ENCODE assay signal across 15 mouse cellular contexts in the genomic region with DNA sequence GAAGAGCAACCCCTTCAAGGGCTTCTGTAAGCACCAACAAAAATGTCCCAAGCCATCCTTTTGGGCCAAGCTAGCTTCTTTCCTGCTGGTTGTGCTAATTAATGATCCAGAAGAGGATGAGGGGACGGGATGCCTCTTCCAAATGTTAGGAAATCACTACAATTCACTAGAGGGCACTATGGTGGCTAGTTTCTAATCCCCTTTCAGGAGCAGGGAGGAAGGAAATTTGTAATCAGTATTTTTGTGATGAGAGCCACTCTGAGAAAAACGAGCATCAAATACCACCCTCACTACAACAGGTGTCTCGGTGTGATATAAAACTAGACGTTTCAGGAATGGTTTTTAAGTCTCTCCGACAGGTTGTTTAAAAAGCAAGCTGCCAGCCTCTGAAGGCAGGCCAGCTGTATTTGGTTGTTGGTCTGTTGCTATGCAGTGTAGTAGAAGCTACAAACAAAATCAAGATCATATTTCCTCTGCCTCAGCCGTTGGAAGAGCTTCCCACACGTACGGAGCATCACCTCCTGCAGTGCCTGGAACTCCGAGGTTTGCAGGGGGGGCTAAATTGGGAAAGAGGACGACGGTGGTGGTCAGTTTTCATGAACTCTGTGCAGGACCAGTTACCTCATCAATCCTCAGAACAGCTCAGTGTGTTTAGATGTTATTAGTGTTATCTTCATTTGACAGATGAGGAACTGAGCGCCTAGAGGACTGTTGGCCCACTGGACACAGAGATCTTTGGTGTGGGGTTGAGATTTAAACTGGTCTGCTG. TPM values are rescaled to one million over a fixed set of nuclear protein-coding genes. Genes with fewer than 3 reads are reported as not detected.
DNase-seq lines count a peak whose midpoint lies in the region; ATAC-seq and TF ChIP-seq lines count a peak whose summit lies in the region.
"Had no signal": no experiment of that assay in that cellular context is flagged by ENCODE, and none has a peak within 500 bp of the region (broad histone marks: within the 10 kb centered on the region; RNA-seq: fewer than 3 reads in every experiment).

No protein-coding gene starts in this region.

- H3K36me3 ChIP-seq in forebrain, postnatal 0 days (ENCODE audit: insufficient read depth): no peaks in the 10 kb centered on the region
- no peaks in the 10 kb centered on the region for H3K36me3 ChIP-seq in forebrain, embryonic 12.5 days (replicated peaks)
- H3K36me3 ChIP-seq in lung, embryonic 15.5 days: no peaks in the 10 kb centered on the region
- H3K36me3 ChIP-seq in hindbrain, embryonic 12.5 days: no peaks in the 10 kb centered on the region
- H3K36me3 ChIP-seq: liver, embryonic 15.5 days; stomach, embryonic 15.5 days had no signal

- H3K27ac ChIP-seq in forebrain, postnatal 0 days (ENCODE audit: low read depth, low read length): no peak overlapping the region
- no peak overlapping the region for H3K27ac ChIP-seq in forebrain, embryonic 12.5 days
- 0 out of 2 replicates have a peak overlapping the region, but pooled peaks have one; percentile 10 for H3K27ac ChIP-seq in layer of hippocampus, adult 2 months
- H3K27ac ChIP-seq in lung, embryonic 15.5 days: peak overlapping the region; percentile 58
- no peak overlapping the region for H3K27ac ChIP-seq in cerebellum, adult 2 months (ENCODE audit: insufficient read depth, low read length)
- H3K27ac ChIP-seq in hindbrain, embryonic 12.5 days: no peak overlapping the region
- H3K27ac ChIP-seq: liver, embryonic 15.5 days; stomach, embryonic 15.5 days had no signal

- no peaks in the 10 kb centered on the region for H3K4me1 ChIP-seq in forebrain, postnatal 0 days (ENCODE audit: insufficient read depth)
- no peaks in the 10 kb centered on the region for H3K4me1 ChIP-seq in forebrain, embryonic 12.5 days
- peaks cover 10% of the 10 kb centered on the region; the same call in 1 of the 2 replicates for H3K4me1 ChIP-seq in lung, embryonic 15.5 days
- no peaks in the 10 kb centered on the region for H3K4me1 ChIP-seq in cerebellum, adult 2 months (ENCODE audit: control insufficient read depth, insufficient read depth, low read length)
- H3K4me1 ChIP-seq in hindbrain, embryonic 12.5 days: 0 out of 2 replicates have a peak, but pooled peaks cover 3% of the 10 kb centered on the region
- H3K4me1 ChIP-seq: liver, embryonic 15.5 days; stomach, embryonic 15.5 days had no signal

- TF ChIP-seq CTCF in forebrain, postnatal 0 days (IDR thresholded peaks at IDR 0.05; ENCODE audit: low read depth): peak; percentile 27
- TF ChIP-seq CTCF in layer of hippocampus, adult 2 months (conservative IDR thresholded peaks at IDR 0.05): peak; percentile 70
- peak; percentile 45 for TF ChIP-seq CTCF in Patski (IDR thresholded peaks at IDR 0.05)
- no peak for TF ChIP-seq CTCF in cerebellum, adult 2 months (IDR thresholded peaks at IDR 0.05; ENCODE audit: borderline replicate concordance, insufficient read depth, low read depth, low read length)

- H3K9me3 ChIP-seq in forebrain, postnatal 0 days (ENCODE audit: low read length): no peaks in the 10 kb centered on the region
- no peaks in the 10 kb centered on the region for H3K9me3 ChIP-seq in forebrain, embryonic 12.5 days
- no peaks in the 10 kb centered on the region for H3K9me3 ChIP-seq in lung, embryonic 15.5 days
- no peaks in the 10 kb centered on the region for H3K9me3 ChIP-seq in hindbrain, embryonic 12.5 days (replicated peaks)
- H3K9me3 ChIP-seq: liver, embryonic 15.5 days; stomach, embryonic 15.5 days had no signal

- POLR2A ChIA-PET in Patski (lab: Charles Lee): interaction anchor here (1.1 kb wide), 1 partner anchor 26 kb away, joined by 3 read pairs; no protein-coding TSS in a partner anchor

- H3K27me3 ChIP-seq in forebrain, postnatal 0 days (ENCODE audit: insufficient read depth, low read length): no peaks in the 10 kb centered on the region
- no peaks in the 10 kb centered on the region for H3K27me3 ChIP-seq in forebrain, embryonic 12.5 days
- no peaks in the 10 kb centered on the region for H3K27me3 ChIP-seq in Patski
- H3K27me3 ChIP-seq in lung, embryonic 15.5 days: no peaks in the 10 kb centered on the region
- no peaks in the 10 kb centered on the region for H3K27me3 ChIP-seq in cerebellum, adult 2 months (ENCODE audit: control insufficient read depth, insufficient read depth, low read length)
- no peaks in the 10 kb centered on the region for H3K27me3 ChIP-seq in hindbrain, embryonic 12.5 days
- H3K27me3 ChIP-seq: stomach, embryonic 15.5 days had no signal

- CTCF ChIA-PET in Patski (lab: Charles Lee): interaction anchor here (1.0 to 2.1 kb wide), 10 partner anchors 9 to 146 kb away, joined by 3 to 7 read pairs (median 4); no protein-coding TSS in a partner anchor

- TF ChIP-seq POLR2A in cerebellum, adult 2 months (IDR thresholded peaks at IDR 0.05; ENCODE audit: borderline replicate concordance, insufficient read depth, low read length): no peak

- no peak overlapping the region for H3K9ac ChIP-seq in forebrain, postnatal 0 days
- H3K9ac ChIP-seq in forebrain, embryonic 12.5 days: no peak overlapping the region
- no peak overlapping the region for H3K9ac ChIP-seq in lung, embryonic 15.5 days
- no peak overlapping the region for H3K9ac ChIP-seq in hindbrain, embryonic 12.5 days
- H3K9ac ChIP-seq: liver, embryonic 15.5 days; stomach, embryonic 15.5 days had no signal

- H3K4me3 ChIP-seq in forebrain, postnatal 0 days (ENCODE audit: low read depth, low read length): no peak overlapping the region
- H3K4me3 ChIP-seq in forebrain, embryonic 12.5 days (replicated peaks): no peak overlapping the region
- no peak overlapping the region for H3K4me3 ChIP-seq in layer of hippocampus, adult 2 months
- no peak overlapping the region for H3K4me3 ChIP-seq in lung, embryonic 15.5 days
- no peak overlapping the region for H3K4me3 ChIP-seq in cerebellum, adult 2 months (replicated peaks; ENCODE audit: insufficient read depth, low read depth, low read length)
- no peak overlapping the region for H3K4me3 ChIP-seq in hindbrain, embryonic 12.5 days
- H3K4me3 ChIP-seq: erythroblast, embryonic 14.5 days; liver, embryonic 15.5 days; stomach, embryonic 15.5 days had no signal

- ATAC-seq in forebrain, postnatal 0 days: no peak
- no peak for ATAC-seq in forebrain, embryonic 12.5 days (ENCODE audit: low FRiP score)
- ATAC-seq in Patski: no peak
- ATAC-seq in lung, embryonic 15.5 days (ENCODE audit: borderline replicate concordance, extremely low read depth, low FRiP score, low TSS enrichment): peak; percentile 78; the same call in 1 of the 2 replicates
- ATAC-seq in hindbrain, embryonic 12.5 days (ENCODE audit: low FRiP score): no peak

- WGBS in forebrain, postnatal 0 days: 34% methylated on average over 12 of the region's 12 CpGs
- 47% methylated on average over 12 of the region's 12 CpGs for WGBS in forebrain, embryonic 12.5 days
- WGBS in lung, embryonic 15.5 days: 6% methylated on average over 12 of the region's 12 CpGs
- WGBS in cerebellum, adult 2 months: 11% methylated on average over 12 of the region's 12 CpGs
- WGBS in hindbrain, embryonic 12.5 days: 34% methylated on average over 12 of the region's 12 CpGs

- H3K4me2 ChIP-seq in forebrain, postnatal 0 days (ENCODE audit: low read depth): no peak overlapping the region
- no peak overlapping the region for H3K4me2 ChIP-seq in forebrain, embryonic 12.5 days
- no peak overlapping the region for H3K4me2 ChIP-seq in lung, embryonic 15.5 days
- no peak overlapping the region for H3K4me2 ChIP-seq in hindbrain, embryonic 12.5 days (replicated peaks)
- H3K4me2 ChIP-seq: liver, embryonic 15.5 days; stomach, embryonic 15.5 days had no signal

- peak; percentile 33 for DNase-seq in forebrain, postnatal 0 days
- no peak for DNase-seq in layer of hippocampus, adult 2 months (ENCODE audit: low spot score in 2 of 2)
- DNase-seq in layer of hippocampus, adult 18-20 months (ENCODE audit: low spot score in 2 of 2): no peak
- no peak for DNase-seq in Patski (ENCODE audit: low read depth, low spot score)
- DNase-seq in cerebellum, adult 2 months: no peak
- DNase-seq: adrenal gland, postnatal 14 days; cerebellum, adult 18-20 months; gastrocnemius, postnatal 14 days had no signal

- in situ Hi-C loops in Patski (cut with MboI; ENCODE audit: low pct_unique_long_range_greater_than_20kb): no loop called here

RNA-seq across cellular contexts. Expression of a gene that starts 7.8 kb away (rescaled TPM):
- 10.5 and 13.1 TPM in 2 replicates for total RNA-seq in forebrain, postnatal 0 days (2014; rRNA removed)
- polyA plus RNA-seq in forebrain, postnatal 0 days (2015; fragmentation: Nextera tagmentation; extraction: Ambion mirVana): 8.6 and 12.4 TPM in 2 replicates
- polyA plus RNA-seq in forebrain, embryonic 12.5 days (2016; fragmentation: Nextera tagmentation; extraction: Ambion mirVana): 6.3 and 6.7 TPM in 2 replicates
- 1 to 10 TPM; 2.0 to 3.3 TPM for total RNA-seq in layer of hippocampus, adult 2 months (2021)
- 1 to 10 TPM; 1.5 to 3.3 TPM for total RNA-seq in layer of hippocampus, adult 18-20 months (2021)
- not detected for polyA plus RNA-seq in Patski (2021)
- 11.4 and 11.8 TPM in 2 replicates for polyA plus RNA-seq in lung, embryonic 15.5 days (2015; fragmentation: Nextera tagmentation; extraction: Ambion mirVana)
- polyA plus RNA-seq in cerebellum, adult 2 months (2012; rRNA removed): 1.1 and 2.3 TPM in 2 replicates
- 6.6 and 7.9 TPM in 2 replicates for polyA plus RNA-seq in hindbrain, embryonic 12.5 days (2016; fragmentation: Nextera tagmentation; extraction: Ambion mirVana)
- total RNA-seq: adrenal gland, postnatal 14 days had no signal
- polyA plus RNA-seq: erythroblast, embryonic 14.5 days; liver, embryonic 15.5 days had no signal

RNA-seq across cellular contexts. Expression of a gene that starts 41.4 kb away (rescaled TPM):
- total RNA-seq in forebrain, postnatal 0 days (2014; rRNA removed): 9.7 and 10.4 TPM in 2 replicates
- polyA plus RNA-seq in forebrain, postnatal 0 days (2015; fragmentation: Nextera tagmentation; extraction: Ambion mirVana): 8.4 and 10.2 TPM in 2 replicates
- 5.2 and 5.5 TPM in 2 replicates for polyA plus RNA-seq in forebrain, embryonic 12.5 days (2016; fragmentation: Nextera tagmentation; extraction: Ambion mirVana)
- total RNA-seq in layer of hippocampus, adult 2 months (2021): 1 to 10 TPM; 2.2 to 3.8 TPM
- 1 to 10 TPM; 1.3 to 2.9 TPM for total RNA-seq in layer of hippocampus, adult 18-20 months (2021)
- 18.8 TPM for polyA plus RNA-seq in Patski (2021)
- polyA plus RNA-seq in lung, embryonic 15.5 days (2015; fragmentation: Nextera tagmentation; extraction: Ambion mirVana): 156 and 158 TPM in 2 replicates
- polyA plus RNA-seq in cerebellum, adult 2 months (2012; rRNA removed): 1.5 and 1.6 TPM in 2 replicates
- polyA plus RNA-seq in hindbrain, embryonic 12.5 days (2016; fragmentation: Nextera tagmentation; extraction: Ambion mirVana): 14.5 and 15.3 TPM in 2 replicates
- polyA plus RNA-seq: erythroblast, embryonic 14.5 days had no signal

RNA-seq across cellular contexts. Expression of a gene that starts 55.8 kb away (rescaled TPM):
- not detected in 2 replicates for total RNA-seq in forebrain, postnatal 0 days (2014; rRNA removed)
- not detected in 2 replicates for polyA plus RNA-seq in forebrain, postnatal 0 days (2015; fragmentation: Nextera tagmentation; extraction: Ambion mirVana)
- polyA plus RNA-seq in forebrain, embryonic 12.5 days (2016; fragmentation: Nextera tagmentation; extraction: Ambion mirVana): not detected in 2 replicates
- not detected for total RNA-seq in layer of hippocampus, adult 2 months (2021)
- not detected for total RNA-seq in layer of hippocampus, adult 18-20 months (2021)
- not detected for polyA plus RNA-seq in Patski (2021)
- polyA plus RNA-seq in lung, embryonic 15.5 days (2015; fragmentation: Nextera tagmentation; extraction: Ambion mirVana): not detected in 2 replicates
- not detected in 2 replicates for polyA plus RNA-seq in cerebellum, adult 2 months (2012; rRNA removed)
- not detected in 2 replicates for polyA plus RNA-seq in hindbrain, embryonic 12.5 days (2016; fragmentation: Nextera tagmentation; extraction: Ambion mirVana)
- total RNA-seq: adrenal gland, postnatal 14 days; gastrocnemius, postnatal 14 days; layer of hippocampus, postnatal 25 days had no signal
- polyA plus RNA-seq: erythroblast, embryonic 14.5 days; liver, embryonic 15.5 days; stomach, embryonic 15.5 days had no signal

Comparison
In these comparisons a context has a peak if more than half of its experiments do, and no peak if none do; other contexts are left out.
1. H3K27ac ChIP-seq: peak in layer of hippocampus, adult 2 months (single experiment) and lung, embryonic 15.5 days (single experiment); none in forebrain, postnatal 0 days (single experiment), forebrain, embryonic 12.5 days (single experiment), cerebellum, adult 2 months (single experiment) and hindbrain, embryonic 12.5 days (single experiment).